22 mouse cellular contexts compared by ENCODE assay signal in genomic region chr2:82069172-82069571, GRCm38 (mm10). TPM values are rescaled to one million over a fixed set of nuclear protein-coding genes. Genes with fewer than 3 reads are reported as not detected.
DNase-seq lines count a peak whose midpoint lies in the region; TF ChIP-seq lines count a peak whose summit lies in the region.
"Had no signal": no experiment of that assay in that cellular context is flagged by ENCODE, and none has a peak within 500 bp of the region (broad histone marks: within the 10 kb centered on the region; RNA-seq: fewer than 3 reads in every experiment).

No protein-coding gene starts in this region.

- no peak for TF ChIP-seq POLR2A in brain, embryonic 14.5 days (IDR thresholded peaks at IDR 0.05; ENCODE audit: borderline replicate concordance, extremely low read depth, insufficient read depth, insufficient read length, poor library complexity, severe bottlenecking)

- DNase-seq in ES-CJ7 (ENCODE audit: low read depth, low spot score) (peak; percentile 27), R1 (ENCODE audit: low read depth, low spot score) (peak; percentile 13)
- DNase-seq in brain, embryonic 14.5 days (ENCODE audit: low read depth) = peak; percentile 11
- DNase-seq in layer of hippocampus, postnatal 14 days (ENCODE audit: low spot score in 2 of 2) = no peak
- DNase-seq in heart, postnatal 36 days = no peak
- DNase-seq: adrenal gland, adult 8-10 months; adrenal gland, postnatal 14 days; adrenal gland, postnatal 36 days; B cell, adult 2 months; cerebellum, adult 11 months; cerebellum, adult 18-20 months; cerebellum, adult 8-10 months; cerebellum, adult 9-11 months; cerebellum, postnatal 14 days; cerebellum, postnatal 36 days; embryo, embryonic 11 days had no signal

- intact Hi-C loops in heart, postnatal 36 days (cut with DNase I) = no loop called here

- TF ChIP-seq CTCF in brain, embryonic 14.5 days (IDR thresholded peaks at IDR 0.05; ENCODE audit: borderline replicate concordance, extremely low read depth, insufficient read depth, insufficient read length) = no peak

RNA-seq across cellular contexts. Expression of gene Zfp804a, which starts 16.1 kb away (rescaled TPM):
- 7.5 and 12.4 TPM in 2 replicates for polyA plus RNA-seq in brain, embryonic 14.5 days (2012; rRNA removed)
- total RNA-seq in layer of hippocampus, postnatal 14 days (2021) = 10 to 100 TPM; 23.0 to 28.5 TPM
- not detected for total RNA-seq in heart, postnatal 36 days (2021)
- total RNA-seq: CH12.LX; common myeloid progenitor, adult 5-6 weeks had no signal
- polyA plus RNA-seq: activated CD4-positive, CD25-positive, alpha-beta regulatory T cell, adult 4 months; CD4-positive, CD25-positive, alpha-beta regulatory T cell, adult 4 months; erythroblast, embryonic 14.5 days; G1E had no signal

Comparison
In these comparisons a context has a peak if more than half of its experiments do, and no peak if none do; other contexts are left out.
1. DNase-seq: peak in ES-CJ7 (single experiment), R1 (single experiment) and brain, embryonic 14.5 days (single experiment); none in layer of hippocampus, postnatal 14 days (0 of 2) and heart, postnatal 36 days (0 of 2).
2. RNA of gene Zfp804a, which starts 16.1 kb away (total RNA-seq): 23.0 to 28.5 TPM in layer of hippocampus, postnatal 14 days; not detected in heart, postnatal 36 days; every median in the first group is over 10 times any median in the second.